Mouse (Mus musculus) embryonic fibroblast, embryonic 13.5 days (primary cell): ENCODE data around the gene Nemf.

ENCODE experiments used
- CTCF ChIP-seq: IDR thresholded peaks from 2 replicates; pipeline ENCODE4 v1.5.1; 2011; ENCODE audit warnings: mild to moderate bottlenecking, control low read depth, low read length, moderate library complexity, borderline replicate concordance; ENCODE audit not compliant: insufficient read depth
- POLR2A ChIP-seq: IDR thresholded peaks from 2 replicates; pipeline ENCODE4 v1.6.1; 2011; ENCODE audit warnings: low read depth, mild to moderate bottlenecking, control low read depth, low read length, moderate library complexity

GRCm38 (mm10) chr12:69372731-69373331 is 15.9 kb upstream of the Nemf start:
- TF ChIP-seq CTCF (no peak), POLR2A (no peak; the same call in none of the 2 replicates)
